Mouse (Mus musculus): ENCODE measurements around the gene Bckdk. TPM values are rescaled to one million over a fixed set of nuclear protein-coding genes. Genes with fewer than 3 reads are reported as not detected.

The Bckdk gene
- total and polyA plus RNA-seq, 3 experiments, result 32.6 to 126 TPM; not detected in 1

- Histone ChIP-seq H3K36me3 (ENCODE audit: control insufficient read depth in 1 of 2, insufficient read depth in 2 of 2, low read length in 2 of 2) (peaks cover 8 to 26% of the 10 kb centered on the region in 2 experiments; a peak in 3 of 4 replicates), H3K4me3 (ENCODE audit: control insufficient read depth in 1 of 2, insufficient read depth in 1 of 2, low read depth in 2 of 2, low read length in 2 of 2) (no peak overlapping the region), H3K9ac (ENCODE audit: control insufficient read depth, low read depth, low read length, poor library complexity, severe bottlenecking) (no peak overlapping the region), H3K9me3 (replicated peaks; ENCODE audit: insufficient read depth, low read length) (no peaks in the 10 kb centered on the region), H3K4me1 (ENCODE audit: control insufficient read depth in 1 of 2, insufficient read depth in 2 of 2, low read length in 2 of 2) (peaks cover 10 to 21% of the 10 kb centered on the region in 2 experiments), H3K27ac (ENCODE audit: control insufficient read depth, low read depth, low read length) (no peak overlapping the region), H3K79me2 (ENCODE audit: control insufficient read depth, insufficient read depth, low read length, poor library complexity) (peaks cover 10% of the 10 kb centered on the region), H3K27me3 (ENCODE audit: control insufficient read depth in 1 of 2, insufficient read depth in 2 of 2, low read length in 2 of 2) (no peaks in the 10 kb centered on the region)
- DNase-seq (ENCODE audit: low read depth, low spot score), result peak; percentile 44
- TF ChIP-seq CHD1 (IDR thresholded peaks at IDR 0.05; ENCODE audit: low read depth, low read length) (no peak), POLR2AphosphoS5 (IDR thresholded peaks at IDR 0.05; ENCODE audit: borderline replicate concordance, low read depth, low read length) (no peak), KAT2A (conservative IDR thresholded peaks at IDR 0.05; ENCODE audit: low read depth, low read length) (no peak), POLR2AphosphoS2 (IDR thresholded peaks at IDR 0.05; ENCODE audit: low read length) (no peak), EP300 (IDR thresholded peaks at IDR 0.05; ENCODE audit: low read depth in 1 of 2, low read length in 2 of 2) (no peak), NRF1 (IDR thresholded peaks at IDR 0.05; ENCODE audit: insufficient read depth, low read depth, low read length, poor library complexity, severe bottlenecking) (no peak), CHD2 (IDR thresholded peaks at IDR 0.05; ENCODE audit: low read length) (no peak), USF2 (IDR thresholded peaks at IDR 0.05; ENCODE audit: borderline replicate concordance in 1 of 2, insufficient read depth in 1 of 2, low read depth in 1 of 2, low read length in 2 of 2) (no peak), GATA1 (IDR thresholded peaks at IDR 0.05; ENCODE audit: low read depth, low read length) (no peak)
Observed at GRCm38 (mm10) chr7:127888821-127889220, 15.1 kb upstream of the Bckdk start.

- no peak within 1 kb of the TSS for H3K27ac ChIP-seq (ENCODE audit: control insufficient read depth, low read depth, low read length)
- H3K36me3 ChIP-seq (ENCODE audit: control insufficient read depth in 1 of 2, insufficient read depth in 2 of 2, low read length in 2 of 2), result peaks cover 6 to 7% of the 10 kb centered on the region in 2 experiments; a peak in 2 of 4 replicates
- no peaks in the 10 kb centered on the region for H3K9me3 ChIP-seq (replicated peaks; ENCODE audit: insufficient read depth, low read length)
- H3K9ac ChIP-seq (ENCODE audit: control insufficient read depth, low read depth, low read length, poor library complexity, severe bottlenecking), result no peak within 1 kb of the TSS
- DNase-seq (ENCODE audit: low read depth, low spot score), result no peak
- H3K4me3 ChIP-seq (ENCODE audit: control insufficient read depth in 1 of 2, insufficient read depth in 1 of 2, low read depth in 2 of 2, low read length in 2 of 2), result no peak within 1 kb of the TSS
- no peak for TF ChIP-seq CHD1 (IDR thresholded peaks at IDR 0.05; ENCODE audit: low read depth, low read length)
- no peak for TF ChIP-seq TCF12 (IDR thresholded peaks at IDR 0.05; ENCODE audit: low read depth, low read length)
- no peaks in the 10 kb centered on the region for H3K27me3 ChIP-seq (ENCODE audit: control insufficient read depth in 1 of 2, insufficient read depth in 2 of 2, low read length in 2 of 2)
- H3K79me2 ChIP-seq (ENCODE audit: control insufficient read depth, insufficient read depth, low read length, poor library complexity), result no peaks in the 10 kb centered on the region
- H3K4me1 ChIP-seq (ENCODE audit: control insufficient read depth in 1 of 2, insufficient read depth in 2 of 2, low read length in 2 of 2), result peaks cover 0 to 13% of the 10 kb centered on the region in 2 experiments; a peak in 3 of 4 replicates
Observed at GRCm38 (mm10) chr7:127890798-127891197, 13.1 kb upstream of the Bckdk start, which contains the start of gene Prss53. TSS of gene Prss53 (minus strand) at chr7:127890970.

GRCm38 (mm10) chr7:127894480-127894879 lies 9.4 kb upstream of the Bckdk start:
- Histone ChIP-seq H3K9ac (ENCODE audit: control insufficient read depth, low read depth, low read length, poor library complexity, severe bottlenecking) (peak overlapping the region; percentile 76; the same call in 1 of the 2 replicates), H3K27ac (ENCODE audit: control insufficient read depth, low read depth, low read length) (no peak overlapping the region), H3K4me3 (ENCODE audit: control insufficient read depth in 1 of 2, insufficient read depth in 1 of 2, low read depth in 2 of 2, low read length in 2 of 2) (peak overlapping the region in 1 of 2 experiments; percentile 75; a peak in 1 of 4 replicates), H3K79me2 (ENCODE audit: control insufficient read depth, insufficient read depth, low read length, poor library complexity) (no peaks in the 10 kb centered on the region), H3K4me1 (ENCODE audit: control insufficient read depth in 1 of 2, insufficient read depth in 2 of 2, low read length in 2 of 2) (peaks cover 18 to 31% of the 10 kb centered on the region in 2 experiments), H3K9me3 (replicated peaks; ENCODE audit: insufficient read depth, low read length) (no peaks in the 10 kb centered on the region), H3K36me3 (ENCODE audit: control insufficient read depth in 1 of 2, insufficient read depth in 2 of 2, low read length in 2 of 2) (peaks cover 0 to 15% of the 10 kb centered on the region in 2 experiments; a peak in 2 of 4 replicates), H3K27me3 (ENCODE audit: control insufficient read depth in 1 of 2, insufficient read depth in 2 of 2, low read length in 2 of 2) (no peaks in the 10 kb centered on the region)
- DNase-seq (ENCODE audit: low read depth, low spot score), result no peak
- TF ChIP-seq SIN3A (IDR thresholded peaks at IDR 0.05; ENCODE audit: low read length) (no peak), TAL1 (IDR thresholded peaks at IDR 0.05; ENCODE audit: low read length) (no peak), RAD21 (IDR thresholded peaks at IDR 0.05; ENCODE audit: low read depth, low read length) (no peak), UBTF (IDR thresholded peaks at IDR 0.05; ENCODE audit: borderline replicate concordance, insufficient read depth, low read depth, low read length) (no peak), SMC3 (IDR thresholded peaks at IDR 0.05; ENCODE audit: low read depth, low read length) (no peak), CHD1 (IDR thresholded peaks at IDR 0.05; ENCODE audit: low read depth, low read length) (no peak), ZNF384 (IDR thresholded peaks at IDR 0.05; ENCODE audit: low read depth, low read length) (no peak), ETS1 (IDR thresholded peaks at IDR 0.05; ENCODE audit: low read depth, low read length) (no peak), MYB (IDR thresholded peaks at IDR 0.05; ENCODE audit: low read depth, low read length) (no peak), NELFE (IDR thresholded peaks at IDR 0.05; ENCODE audit: low read depth, low read length) (no peak), POLR2AphosphoS2 (IDR thresholded peaks at IDR 0.05; ENCODE audit: low read length) (no peak)
